Mouse (Mus musculus) left cerebral cortex, postnatal 4 days (tissue): Measurements from ENCODE around the gene 2610044O15Rik8. TPM values are rescaled to one million over a fixed set of nuclear protein-coding genes. Genes with fewer than 3 reads are reported as not detected.
"Not testable (repeated sequence)": the region's sequence is repeated elsewhere in the genome, so short reads cannot be mapped to it uniquely, and the experiment has no call there.

Source experiments
- DNase-seq: peaks from one replicate; pipeline ENCODE4 v3.0.0-alpha.2; 2022
- intact Hi-C: fragments of 180-260 bp; cut with DNase I; formaldehyde crosslinking; loops from one replicate; pipeline ENCODE4 v1.15.1; 2025
- total RNA-seq, 2 experiments: library from RNA; stranded (reverse); gene quantifications; 2 replicates each; pipeline ENCODE4 v1.2.3; 2021

Gene 2610044O15Rik8
- 10 to 100 TPM; 16.0 to 17.3 TPM for total RNA-seq

- DNase-seq: peak; percentile 81
- intact Hi-C loops: no loop called here
Observed at GRCm38 (mm10) chr8:129234027-129234733, at the start of gene 2610044O15Rik8. Gene 2610044O15Rik8 (minus strand): TSS chr8:129234406.

GRCm38 (mm10) chr8:129265918-129266317, 31.7 kb upstream of the 2610044O15Rik8 start:
- DNase-seq: no peak
- intact Hi-C loops: no loop called here

- intact Hi-C loops: no loop called here
Observed at GRCm38 (mm10) chr8:129264296-129264695, 30.1 kb upstream of the 2610044O15Rik8 start.

GRCm38 (mm10) chr8:129263211-129263927, 29.2 kb upstream of the 2610044O15Rik8 start:
- intact Hi-C loops: not testable (repeated sequence)
- peak; percentile 77 for DNase-seq

More at GRCm38 (mm10) chr8:129264296-129264695, 30.1 kb upstream of the 2610044O15Rik8 start:
- no peak for DNase-seq

GRCm38 (mm10) chr8:129233664-129234026, 561 bp downstream of the 2610044O15Rik8 start:
- DNase-seq: no peak
- intact Hi-C loops: no loop called here

Other genes with a start within 250 kb of the 2610044O15Rik8 start
- not detected for gene Ccdc7a, start 168.9 kb downstream of the 2610044O15Rik8 start, total RNA-seq
- not detected for gene Ccdc7b, start 167.3 kb downstream of the 2610044O15Rik8 start, total RNA-seq
- not detected for gene Gm10999, start 102.7 kb downstream of the 2610044O15Rik8 start, total RNA-seq